Mouse (Mus musculus) midbrain, embryonic 15.5 days (tissue): ENCODE data around the gene Slc6a5. TPM values are rescaled to one million over a fixed set of nuclear protein-coding genes. Genes with fewer than 3 reads are reported as not detected.

Experiments used
- polyA plus RNA-seq: library from polyadenylated mRNA; unstranded; fragments of >200 nt; fragmentation: Nextera tagmentation; extraction: Ambion mirVana; gene quantifications from 2 replicates; pipeline ENCODE4 v1.2.1, GENCODE M21; 2015

The Slc6a5 gene
- polyA plus RNA-seq, 1 experiment from 2014 or later, result 0.31 TPM

Other genes starting within 250 kb of the Slc6a5 start
- gene Htatip2, start 151.0 kb upstream of the Slc6a5 start, polyA plus RNA-seq, result 3.0 and 3.5 TPM in 2 replicates
- gene Prmt3, start 131.8 kb upstream of the Slc6a5 start, polyA plus RNA-seq, result 46.9 and 48.3 TPM in 2 replicates
- gene Nell1, start 64.7 kb downstream of the Slc6a5 start, polyA plus RNA-seq, result 28.2 and 30.2 TPM in 2 replicates